Mouse (Mus musculus) cerebellum, postnatal 10 days (tissue): ENCODE measurements at regions not wholly inside any gene's neighbourhood (a gene's known extent, or its start where the extent isn't known, plus 50 kb on each side); places are given as distances from the start of the nearest gene placed in this dataset.

ENCODE experiments used
- DNase-seq, 2 experiments: peaks; one replicate each; pipeline ENCODE4 v3.0.0; 2021; ENCODE audit warnings: mixed read lengths in 2 of 2

DNA sequence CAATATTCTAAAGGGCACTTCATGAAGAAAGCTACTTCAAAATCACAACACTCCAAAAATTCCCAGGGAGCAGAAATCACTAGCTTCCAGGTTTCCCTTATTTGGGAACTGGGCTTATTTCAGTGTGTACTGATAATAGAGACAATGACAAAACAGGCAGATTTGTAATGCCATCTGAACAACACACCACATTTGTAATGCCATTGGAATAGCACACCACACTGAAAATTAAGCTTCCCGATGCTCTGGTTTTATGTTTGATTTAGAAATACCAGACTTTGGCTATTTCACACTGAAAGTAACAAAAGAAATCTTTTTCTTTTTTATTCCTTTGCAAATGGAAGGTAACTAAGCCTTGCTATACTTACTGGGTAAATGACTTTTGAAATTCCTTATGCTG, 343.5 kb upstream of the Cdh20 start:
- DNase-seq = no peak

DNA sequence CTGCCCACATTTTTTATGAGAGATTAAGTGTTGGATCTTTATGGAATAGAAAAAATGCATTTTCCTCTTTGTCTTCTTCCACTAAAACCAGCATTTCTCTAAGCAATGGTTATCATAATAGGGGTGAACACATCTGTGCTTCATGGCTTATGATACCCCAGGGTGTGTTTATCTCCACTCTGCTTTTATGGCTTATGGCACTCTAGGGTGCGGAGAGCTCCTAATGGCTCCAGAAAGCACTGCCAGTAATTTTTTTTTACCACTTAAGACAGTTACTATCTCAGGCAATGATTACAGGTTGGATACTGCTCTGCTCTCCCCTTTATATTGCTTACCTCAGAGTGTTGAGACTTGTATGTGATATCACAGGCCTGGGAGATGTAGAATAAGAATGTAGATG, 343.0 kb upstream of the Cdh20 start:
- no peak for DNase-seq

GRCm38 (mm10) chr1:104449678-104450077, 318.7 kb upstream of the Cdh20 start:
- DNase-seq = peak; percentile 10 to 37

DNA sequence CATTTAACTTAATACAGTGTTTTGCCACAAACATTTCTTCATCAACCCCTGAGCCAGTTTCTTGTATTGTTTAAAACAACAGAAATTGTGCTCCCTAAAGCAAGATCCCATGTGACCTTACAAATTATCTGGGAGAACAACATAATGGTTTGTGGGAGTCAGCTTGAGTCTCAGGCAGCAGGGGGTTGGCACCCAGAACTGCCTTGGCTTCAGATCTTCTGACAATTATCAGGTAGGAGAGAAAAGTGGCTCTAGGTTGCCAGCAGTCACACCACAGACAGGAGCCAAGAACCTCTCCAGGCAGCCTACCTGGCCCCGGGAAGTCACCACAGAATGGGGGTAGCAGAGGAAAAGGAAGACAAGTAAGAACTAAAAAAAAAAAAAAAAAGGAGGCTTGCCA, 299.8 kb upstream of the Cdh20 start:
- peak; percentile 71 to 87 for DNase-seq

GRCm38 (mm10) chr1:104479757-104480156, 288.6 kb upstream of the Cdh20 start:
- peak; percentile 51 to 67 for DNase-seq
